Mouse (Mus musculus) ovary, postnatal 10 days (tissue): ENCODE data around the gene Txlnb.

Experiments
- DNase-seq: peaks from one replicate; pipeline ENCODE4 v3.0.0; 2022; ENCODE audit warnings: low spot score

The Txlnb gene

DNA sequence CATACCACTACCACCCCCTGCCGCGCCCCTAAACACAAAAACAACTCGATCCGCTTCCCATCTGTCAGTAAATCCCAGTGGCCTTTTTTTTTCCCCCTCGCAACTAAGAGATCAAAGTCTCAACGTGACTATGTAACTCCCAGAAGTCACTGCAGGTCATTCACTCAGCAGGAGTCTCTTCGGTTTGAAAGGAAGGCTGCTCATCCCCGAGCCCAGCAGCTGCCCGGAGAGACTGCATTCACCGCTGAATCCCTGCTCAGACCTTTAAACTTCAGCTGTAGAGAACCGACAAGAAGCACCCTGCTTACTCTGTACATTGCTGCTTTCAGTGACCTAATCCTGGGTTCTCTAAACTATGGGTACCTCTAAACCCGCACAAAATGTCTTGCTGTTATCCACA, 31.4 kb downstream of the Txlnb start:
- no peak for DNase-seq

DNA sequence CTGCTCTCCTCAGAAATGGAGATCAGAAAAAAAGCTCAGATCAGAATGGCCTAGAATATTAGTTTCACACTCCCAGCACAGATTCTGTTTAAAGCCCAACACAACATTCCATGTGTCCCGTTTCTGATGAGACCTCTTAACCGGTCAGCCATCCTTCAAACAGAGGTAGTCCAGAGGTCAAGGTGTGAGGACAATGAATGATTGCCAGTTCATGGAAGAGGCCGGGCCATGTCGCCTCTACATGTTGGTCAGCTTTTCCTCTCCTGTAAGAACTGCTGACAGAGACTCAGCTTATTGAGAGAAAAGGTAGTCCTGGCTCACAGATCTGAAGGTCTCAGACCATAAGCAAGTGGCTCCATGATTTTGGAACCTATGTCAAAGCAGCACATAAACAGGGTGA, 33.2 kb downstream of the Txlnb start:
- DNase-seq: no peak

DNA sequence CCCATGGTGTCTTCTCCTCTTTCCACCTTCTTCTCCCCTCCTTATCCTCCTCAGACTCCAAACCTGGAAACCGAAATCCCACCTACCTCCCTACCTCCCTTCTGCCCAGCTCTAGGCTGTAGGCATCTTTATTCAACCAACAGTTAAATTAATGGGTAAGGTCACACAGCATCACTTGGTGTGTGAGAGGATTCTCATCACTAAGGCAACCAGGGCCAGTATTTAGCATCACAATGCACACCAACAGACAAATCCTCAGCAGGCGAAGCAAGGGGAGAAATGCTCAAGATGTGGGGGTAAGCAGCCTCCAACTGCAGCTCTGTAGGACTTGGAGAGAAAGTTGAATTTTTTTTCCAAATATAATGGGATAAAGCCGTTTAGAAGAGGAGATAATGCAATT, 35.0 kb downstream of the Txlnb start:
- no peak for DNase-seq

DNA sequence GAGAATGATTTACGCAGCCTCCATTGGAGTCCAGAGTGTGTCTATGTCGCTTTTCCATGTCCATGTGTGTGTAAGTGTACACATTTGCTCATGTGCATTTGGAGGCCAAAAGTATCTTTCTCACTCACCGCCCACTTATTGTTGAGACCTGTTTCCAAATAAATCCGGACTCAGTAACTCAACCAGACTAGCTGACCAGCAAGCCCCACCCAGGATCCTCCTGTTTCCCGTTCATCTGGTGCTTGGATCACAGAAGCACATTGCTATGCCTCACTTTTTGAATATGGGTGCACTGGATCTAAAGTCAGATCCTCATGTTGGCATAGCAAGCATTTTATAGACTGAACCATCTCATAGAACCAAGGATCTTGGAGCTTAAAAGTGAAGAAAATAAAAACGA, 39.0 kb downstream of the Txlnb start:
- no peak for DNase-seq

DNA sequence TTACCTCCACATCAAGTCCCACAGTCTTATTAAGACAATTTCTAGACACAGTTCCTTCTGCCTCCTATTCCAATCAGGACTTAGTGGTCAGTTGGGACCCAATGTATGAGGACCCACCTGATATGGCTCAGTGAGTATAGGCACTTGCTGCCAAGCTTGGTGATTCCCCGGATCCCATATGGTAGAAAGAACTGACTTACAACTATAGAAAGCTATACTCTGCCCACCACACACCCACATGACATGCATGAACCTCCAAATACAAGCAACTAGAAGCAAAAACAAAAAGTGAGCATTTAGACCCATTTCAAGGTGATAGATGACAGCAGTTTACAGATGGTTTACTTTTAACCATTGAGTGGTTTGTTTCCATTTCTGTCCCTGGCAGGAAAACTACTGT, 40.2 kb downstream of the Txlnb start:
- DNase-seq: no peak

DNA sequence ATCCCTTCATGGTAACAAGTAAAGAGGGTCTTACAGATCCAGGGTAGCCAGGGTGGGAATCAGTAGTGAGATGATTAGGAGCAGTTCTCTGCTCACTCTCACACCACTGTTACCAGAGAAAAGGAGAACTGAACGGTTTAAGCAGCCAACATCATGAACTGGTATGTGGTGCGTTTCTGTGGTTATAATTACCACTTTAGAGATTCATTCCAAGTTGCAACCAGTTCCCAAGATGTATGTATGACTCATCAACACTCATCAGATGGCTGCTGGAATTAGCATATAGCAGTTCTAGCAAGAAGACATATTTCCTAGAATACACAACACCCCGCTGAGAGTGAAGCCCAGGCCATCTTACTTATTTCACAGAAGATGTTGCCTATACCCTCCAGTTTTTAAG, 46.0 kb downstream of the Txlnb start:
- no peak for DNase-seq

DNA sequence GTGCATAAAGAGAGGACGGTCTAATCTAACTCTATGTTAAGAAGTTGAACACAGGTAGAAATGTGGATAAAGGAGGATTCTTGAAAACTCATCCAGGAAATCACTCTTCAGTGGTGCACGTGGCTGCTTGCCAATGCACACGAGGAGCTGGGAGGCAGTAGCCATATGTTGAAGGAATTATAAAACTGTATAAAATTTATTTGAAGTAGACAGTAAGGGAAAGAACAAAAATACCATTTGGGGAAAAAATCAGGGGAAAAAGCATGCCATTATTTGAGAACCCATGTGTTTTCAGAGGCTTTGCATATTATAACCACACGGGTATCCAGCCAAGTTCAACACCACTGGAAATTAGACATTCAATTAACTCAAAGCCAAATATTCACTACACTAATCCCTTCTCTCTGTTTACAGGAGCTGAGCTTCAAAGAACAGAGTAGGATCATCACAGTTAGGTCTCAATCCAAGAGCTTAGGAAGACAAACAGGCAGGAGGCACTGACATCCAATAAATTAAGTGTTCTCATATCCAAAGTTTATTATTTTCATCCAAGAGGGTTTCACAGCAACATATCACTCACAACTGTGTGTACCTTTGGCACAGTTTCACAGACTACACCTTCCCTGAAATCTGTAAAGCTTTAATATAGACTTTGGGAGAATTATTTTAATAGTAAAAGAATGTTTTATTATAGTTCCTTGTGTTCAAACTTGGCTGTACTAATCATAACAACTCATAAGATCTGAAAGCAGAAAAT, 48.9 kb downstream of the Txlnb start:
- no peak for DNase-seq

DNA sequence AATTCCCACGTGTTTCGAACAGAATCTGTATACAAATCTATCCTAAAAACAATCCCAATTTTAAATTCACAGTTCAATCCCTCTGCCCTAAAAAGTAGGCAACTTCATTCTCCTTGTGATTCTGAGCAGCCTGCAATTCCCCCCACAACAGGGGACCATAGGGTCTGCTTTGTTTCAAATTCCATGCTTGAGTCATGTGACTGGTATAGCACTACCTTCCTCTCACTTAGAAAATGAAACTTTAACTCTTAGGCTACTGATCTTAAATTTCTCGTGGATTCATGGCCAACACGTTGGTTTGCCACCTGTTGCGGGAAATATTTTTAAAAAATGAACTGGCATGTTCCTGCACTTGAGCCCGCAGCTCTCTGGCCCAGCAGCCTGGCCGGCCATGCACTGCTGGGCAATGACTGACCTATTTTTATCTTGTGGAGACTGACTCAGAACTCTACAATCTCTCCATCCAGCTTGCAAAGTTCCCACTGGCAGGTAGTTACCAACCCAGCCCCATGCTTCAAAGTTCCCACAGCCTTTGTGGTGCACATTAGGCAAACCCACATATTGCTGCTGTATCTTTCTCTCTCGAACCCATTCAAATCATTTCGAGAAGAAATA, 61.7 kb downstream of the Txlnb start:
- no peak for DNase-seq

DNA sequence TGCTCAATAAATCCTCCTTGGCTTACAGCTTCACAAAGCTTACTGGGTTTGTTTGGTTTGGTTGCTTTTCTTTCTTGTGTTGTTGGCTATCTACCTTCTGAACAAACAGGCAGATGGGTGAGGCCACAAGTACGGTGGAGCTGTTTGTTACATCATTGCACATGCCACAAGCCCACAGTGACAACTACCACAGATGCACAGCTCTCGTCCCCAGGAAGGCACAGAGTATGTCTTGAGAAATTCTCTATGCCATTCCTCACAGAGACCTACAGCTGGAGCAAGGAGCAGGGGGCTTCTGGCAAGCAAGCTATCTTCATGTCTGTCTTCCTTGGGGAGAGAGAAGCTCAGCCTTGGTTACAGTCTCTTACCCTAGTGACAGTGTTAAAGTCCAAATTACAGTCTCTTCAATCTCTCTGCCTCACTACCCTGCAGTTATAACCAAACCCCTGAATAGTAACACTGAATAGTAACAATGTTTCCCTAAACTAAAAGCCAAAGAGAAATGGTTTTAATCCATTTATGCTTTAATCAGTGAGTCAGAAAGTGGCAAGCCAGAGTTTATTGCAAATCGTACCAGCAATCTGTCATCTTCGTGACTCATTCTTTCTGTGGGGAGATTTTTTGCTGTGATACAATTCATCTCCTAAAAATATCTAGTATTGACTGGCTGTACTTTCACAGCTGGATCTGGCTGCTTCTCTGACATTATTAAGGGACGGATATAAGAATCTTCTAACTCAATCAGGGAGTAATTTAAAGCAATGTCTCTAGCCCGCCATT, 64.9 kb downstream of the Txlnb start:
- DNase-seq: no peak

DNA sequence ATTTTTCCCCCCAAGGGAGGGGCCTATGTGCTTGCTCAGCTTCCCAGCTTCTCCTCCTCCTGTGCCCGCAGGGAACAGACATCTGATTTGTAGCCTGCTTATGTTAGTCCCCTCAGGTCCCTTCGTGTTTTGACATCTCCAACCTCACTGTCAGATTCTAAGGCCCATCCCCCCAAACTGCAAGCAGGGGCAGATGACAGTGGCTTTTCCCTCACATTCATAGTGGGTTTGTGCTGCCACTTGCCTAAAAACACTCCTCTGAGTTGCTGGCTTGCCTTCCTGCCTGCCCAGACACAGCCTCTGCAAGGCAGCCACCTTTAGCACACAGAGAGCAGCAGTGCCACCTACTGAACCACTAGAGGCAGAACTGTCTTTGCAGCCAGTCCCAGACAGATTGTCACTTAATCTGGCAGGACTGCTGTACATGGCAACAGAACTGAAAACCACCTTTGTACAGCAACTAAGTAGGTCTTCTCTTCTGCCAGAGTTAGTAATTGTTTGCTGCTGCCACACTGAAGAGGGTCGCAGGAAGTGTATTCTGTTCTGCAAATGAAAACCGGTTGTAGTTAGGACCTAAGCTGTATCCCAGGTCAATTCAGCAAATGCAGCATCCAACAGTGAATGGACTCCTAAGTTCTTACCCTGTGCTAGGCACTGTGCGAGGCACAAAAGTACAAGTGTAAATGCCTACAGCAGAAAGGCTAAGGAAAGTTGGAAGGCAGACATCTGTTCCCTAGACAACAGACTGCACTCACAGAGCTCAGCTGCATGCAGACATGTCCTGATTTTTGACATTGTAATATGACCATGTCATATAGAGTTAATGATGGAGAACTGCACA, 74.0 kb downstream of the Txlnb start:
- peak; percentile 22 for DNase-seq

DNA sequence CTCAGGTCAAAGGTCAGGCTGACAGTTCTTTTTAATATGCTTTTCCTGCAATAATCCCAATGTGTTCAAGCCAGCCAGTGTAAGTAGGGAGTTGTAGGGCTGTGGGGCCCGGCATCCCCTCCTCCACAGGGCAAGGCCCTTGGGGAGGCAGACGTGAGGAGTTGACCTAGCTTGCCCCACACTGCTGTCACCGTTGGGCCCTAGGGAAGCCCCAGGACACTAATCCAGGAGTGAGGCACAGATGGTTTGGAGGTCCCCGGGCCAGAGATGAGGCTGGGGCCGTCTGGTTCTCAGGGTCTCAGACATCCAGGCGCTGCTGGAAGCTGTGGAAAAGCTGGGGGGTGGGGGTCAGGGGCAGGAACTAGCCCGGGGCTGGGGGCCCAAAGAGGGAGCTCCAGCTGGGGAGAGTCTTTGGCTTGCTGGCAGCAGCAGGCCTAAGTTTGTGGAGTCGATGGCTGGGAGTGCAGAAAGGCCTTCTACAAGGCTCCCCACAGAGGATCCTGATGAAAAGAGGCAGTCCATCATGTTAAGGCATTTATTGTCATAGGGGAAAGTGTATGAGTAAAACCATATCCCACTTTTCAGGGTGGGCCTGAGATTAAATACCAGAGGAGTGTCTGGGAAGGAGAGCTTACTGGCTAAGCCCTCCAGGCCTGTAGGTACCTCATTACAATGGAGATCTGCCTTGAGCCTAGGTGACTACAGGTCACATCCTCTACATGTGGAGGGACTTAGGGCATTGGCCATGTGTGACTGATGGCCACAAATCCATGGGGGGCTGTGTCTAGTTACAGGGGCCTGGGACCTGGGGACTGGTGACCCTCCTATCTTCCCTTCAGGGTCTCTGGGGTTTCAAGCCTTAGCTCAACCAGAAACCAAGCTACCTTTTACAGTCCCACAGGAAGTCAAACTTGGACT, 82.2 kb downstream of the Txlnb start:
- no peak for DNase-seq

DNA sequence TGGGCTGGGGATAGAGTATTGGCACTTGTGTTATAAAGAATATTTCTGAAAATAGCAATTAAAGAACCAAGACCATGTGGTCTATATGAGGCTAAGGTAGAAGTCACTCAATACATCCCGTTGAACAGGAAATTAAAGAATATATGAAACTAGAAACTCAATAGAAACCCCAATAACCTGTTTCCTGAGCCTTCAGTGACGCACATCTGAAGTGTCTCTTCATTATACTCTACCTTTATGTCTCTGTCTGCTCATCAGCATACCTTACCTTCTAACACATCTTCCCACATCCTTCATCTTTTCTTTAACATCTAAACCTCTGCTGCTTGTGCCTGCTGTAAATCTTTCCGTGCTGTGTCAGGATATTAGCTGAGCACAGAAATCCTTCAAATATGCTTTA, 84.0 kb downstream of the Txlnb start:
- no peak for DNase-seq

DNA sequence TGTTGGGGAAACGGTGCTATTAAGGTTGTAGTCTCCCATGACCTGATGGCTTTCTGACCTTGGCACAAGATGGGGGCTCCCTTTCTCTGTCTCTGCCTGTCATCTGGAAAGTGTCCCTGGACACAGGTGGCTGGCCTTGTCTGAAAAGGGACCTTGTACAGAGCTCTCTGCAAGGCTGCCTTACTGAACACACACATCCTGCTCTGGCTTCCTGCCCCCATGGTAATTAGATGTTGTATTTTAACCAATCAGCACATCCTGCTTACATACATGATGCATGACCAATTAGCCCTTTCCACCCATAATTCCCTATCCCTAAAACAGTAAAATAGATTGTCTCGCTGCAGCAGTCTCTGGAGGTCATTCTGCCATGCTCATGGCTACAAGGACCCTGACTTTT, 84.7 kb downstream of the Txlnb start:
- DNase-seq: no peak
